Mouse (Mus musculus) intestine, embryonic 14.5 days (tissue): Measurements from ENCODE around the gene Hps6. TPM values are rescaled to one million over a fixed set of nuclear protein-coding genes. Genes with fewer than 3 reads are reported as not detected.

ENCODE experiments used
- ATAC-seq: fragments of 200-750 bp; cut with Nextera tagmentation; replicated peaks from 2 replicates; pipeline ENCODE4 v1.8.0; 2017; ENCODE audit warnings: low read depth, moderate number of reproducible peaks, moderate TSS enrichment, moderate library complexity; ENCODE audit not compliant: low FRiP score, low TSS enrichment
- DNase-seq: peaks from one replicate; pipeline ENCODE4 v3.0.0-alpha.2; 2018; ENCODE audit warnings: low spot score
- H3K27ac ChIP-seq: fragments of 300-500 bp; sonication (generic); 2 replicates; pipeline ENCODE4 v1.5.1; 2014; ENCODE audit warnings: low read depth, mild to moderate bottlenecking, control low read depth
- H3K27me3 ChIP-seq: fragments of 300-500 bp; sonication (generic); replicated peaks from 2 replicates; pipeline ENCODE4 v1.6.1; 2014; ENCODE audit warnings: low read length, control low read depth; ENCODE audit not compliant: control insufficient read depth, insufficient read depth
- H3K36me3 ChIP-seq: fragments of 300-500 bp; sonication (generic); 2 replicates; pipeline ENCODE4 v1.6.1; 2014; ENCODE audit warnings: low read length, control low read depth; ENCODE audit not compliant: control insufficient read depth, insufficient read depth
- H3K4me1 ChIP-seq: fragments of 300-500 bp; sonication (generic); replicated peaks from 2 replicates; pipeline ENCODE4 v1.6.1; 2014; ENCODE audit warnings: low read length, control low read depth, mixed read lengths; ENCODE audit not compliant: control insufficient read depth, insufficient read depth
- H3K4me2 ChIP-seq: fragments of 300-500 bp; sonication (generic); 2 replicates; pipeline ENCODE4 v1.6.1; 2014; ENCODE audit warnings: low read length
- H3K4me3 ChIP-seq: fragments of 300-500 bp; sonication (generic); 2 replicates; pipeline ENCODE4 v1.5.1; 2014; ENCODE audit warnings: low read depth, low read length, control low read depth, mixed read lengths
- H3K9ac ChIP-seq: fragments of 300-500 bp; sonication (generic); 2 replicates; pipeline ENCODE4 v1.6.1; 2014; ENCODE audit warnings: mild to moderate bottlenecking, low read length
- H3K9me3 ChIP-seq: fragments of 300-500 bp; sonication (generic); 2 replicates; pipeline ENCODE4 v1.6.1; 2016; ENCODE audit warnings: low read length, control low read depth; ENCODE audit not compliant: control insufficient read depth
- whole genome bisulfite sequencing: fragments of 180-500 bp; shearing (Covaris S2); extraction: QIAGEN DNeasy Blood & Tissue Kit; methylation state at CpG from one replicate; pipeline ENCODE4 v1.1.7; 2014; 5-methylcytosine and 5-hydroxymethylcytosine counted together
- polyA plus RNA-seq: library from polyadenylated mRNA; unstranded; fragments of >200 nt; fragmentation: Nextera tagmentation; extraction: Ambion mirVana; gene quantifications from 2 replicates; pipeline ENCODE4 v1.2.1, GENCODE M21; 2014

Hps6 gene
- polyA plus RNA-seq, 1 experiment from 2014 or later: 5.2 TPM

DNA sequence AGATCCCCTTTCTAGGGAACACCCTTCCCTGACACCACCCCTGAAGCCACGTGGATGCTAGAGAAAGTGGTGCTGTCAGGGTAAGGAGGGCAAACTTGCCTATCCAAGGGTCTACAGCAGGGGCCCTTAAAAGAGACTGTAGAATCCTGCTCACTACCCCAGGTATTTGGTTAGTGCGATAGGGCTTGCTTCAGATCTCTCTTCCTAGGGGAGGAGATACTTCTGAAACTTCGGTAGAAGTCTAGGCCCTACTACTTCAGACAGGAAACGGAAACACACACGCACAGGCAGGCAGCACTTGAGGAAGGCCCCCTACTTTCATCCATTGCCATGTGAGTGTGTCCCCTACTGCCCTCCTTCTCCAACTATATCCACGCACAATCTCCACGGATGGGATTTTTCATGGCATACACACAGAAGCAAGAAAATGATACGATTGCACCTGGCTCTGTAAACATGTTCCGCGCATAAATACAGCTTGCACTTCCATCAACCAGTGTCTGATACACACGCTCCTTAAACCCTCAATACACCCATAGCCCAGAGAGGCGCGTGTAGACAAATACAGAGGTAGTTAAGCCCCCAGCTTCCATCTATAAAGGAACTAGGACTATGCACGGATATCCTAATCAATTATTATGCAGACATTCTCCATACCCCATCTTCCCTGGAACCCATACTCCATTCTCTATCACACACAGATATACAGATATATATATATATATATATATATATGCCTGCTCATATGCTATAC lies 37.0 kb downstream of the Hps6 start:
- H3K27me3 ChIP-seq: no peaks in the 10 kb centered on the region
- DNase-seq: no peak
- H3K4me1 ChIP-seq: peaks cover 68% of the 10 kb centered on the region
- peaks cover 15% of the 10 kb centered on the region for H3K36me3 ChIP-seq
- H3K4me3 ChIP-seq: peak overlapping the region; percentile 97
- 37% methylated on average over 14 of the region's 14 CpGs for WGBS
- H3K4me2 ChIP-seq: peak overlapping the region; percentile 100
- H3K9me3 ChIP-seq: no peaks in the 10 kb centered on the region
- H3K27ac ChIP-seq: peak overlapping the region; percentile 93
- H3K9ac ChIP-seq: peak overlapping the region; percentile 89
- no peak for ATAC-seq

DNA sequence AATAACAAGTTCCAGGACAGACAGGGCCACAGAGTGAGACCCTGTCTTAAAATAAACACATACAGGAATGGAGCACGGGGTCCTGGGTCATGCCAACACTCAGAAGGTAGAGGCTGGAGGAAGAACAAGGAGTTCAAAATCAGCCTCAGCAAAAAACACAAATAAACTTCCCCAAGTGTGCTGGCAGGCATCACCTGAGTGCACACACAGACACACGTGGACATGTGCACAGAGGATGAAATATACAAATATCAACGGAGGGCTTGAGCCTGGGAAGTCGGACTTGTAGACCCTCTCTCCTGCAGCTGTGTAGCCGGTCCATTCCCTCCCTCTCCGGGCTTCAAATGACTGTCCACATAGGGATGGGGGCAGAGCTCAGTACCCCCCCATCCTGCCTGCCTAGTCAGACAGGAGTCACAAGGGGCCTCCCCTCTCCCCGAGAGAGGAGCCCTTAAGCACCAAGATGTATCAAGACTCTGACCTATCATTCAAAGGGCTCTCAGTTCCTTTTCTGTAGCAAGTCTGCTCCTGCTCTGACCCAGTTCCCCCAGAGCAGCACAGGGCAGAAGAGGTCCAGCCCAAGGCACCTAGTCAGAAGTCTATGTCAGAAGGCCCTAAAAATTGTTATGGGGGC lies 38.1 kb downstream of the Hps6 start:
- Histone ChIP-seq H3K9me3 (no peaks in the 10 kb centered on the region), H3K4me3 (peak overlapping the region; percentile 25), H3K9ac (peak overlapping the region; percentile 44), H3K27me3 (no peaks in the 10 kb centered on the region), H3K27ac (peak overlapping the region; percentile 93), H3K4me1 (peaks cover 75% of the 10 kb centered on the region), H3K36me3 (peaks cover 4% of the 10 kb centered on the region; the same call in 1 of the 2 replicates), H3K4me2 (peak overlapping the region; percentile 100)
- ATAC-seq (no peak), DNase-seq (no peak)
- 16% methylated on average over 7 of the region's 7 CpGs for WGBS

DNA sequence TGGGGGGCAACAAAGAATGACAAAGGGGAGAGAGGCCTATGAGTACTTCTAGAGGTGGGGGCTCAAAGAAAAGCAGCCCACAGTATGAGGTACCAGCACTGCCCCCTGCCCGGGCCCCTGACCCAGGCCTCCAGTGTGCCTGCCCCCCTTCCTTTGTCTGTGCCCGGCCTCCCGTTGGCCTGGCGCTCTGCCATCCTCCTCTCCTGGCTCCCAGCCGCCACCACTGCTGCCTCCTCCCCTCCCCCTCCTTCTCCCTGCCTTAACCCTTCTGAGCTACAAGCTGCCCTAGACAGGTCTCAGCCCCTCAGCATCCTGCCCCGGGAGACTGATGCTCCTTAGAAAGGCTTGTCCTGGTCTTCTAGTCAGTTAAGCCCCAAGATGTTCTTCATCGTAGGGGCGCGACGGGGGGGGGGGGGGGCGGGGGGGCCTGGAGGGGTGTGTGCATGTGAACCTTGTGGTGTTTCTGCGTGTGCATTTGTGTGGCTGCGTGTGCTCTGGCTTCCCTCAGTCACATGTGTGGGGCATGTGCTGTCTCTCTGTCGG lies 38.7 kb downstream of the Hps6 start:
- H3K4me3 ChIP-seq: peak overlapping the region; percentile 25
- peak overlapping the region; percentile 100 for H3K4me2 ChIP-seq
- peak overlapping the region; percentile 44 for H3K9ac ChIP-seq
- 0% methylated on average over 10 of the region's 14 CpGs for WGBS
- H3K36me3 ChIP-seq: no peaks in the 10 kb centered on the region
- peaks cover 75% of the 10 kb centered on the region for H3K4me1 ChIP-seq
- no peaks in the 10 kb centered on the region for H3K9me3 ChIP-seq
- no peaks in the 10 kb centered on the region for H3K27me3 ChIP-seq
- DNase-seq (peak; percentile 82), ATAC-seq (no peak)
- H3K27ac ChIP-seq: peak overlapping the region; percentile 93

DNA sequence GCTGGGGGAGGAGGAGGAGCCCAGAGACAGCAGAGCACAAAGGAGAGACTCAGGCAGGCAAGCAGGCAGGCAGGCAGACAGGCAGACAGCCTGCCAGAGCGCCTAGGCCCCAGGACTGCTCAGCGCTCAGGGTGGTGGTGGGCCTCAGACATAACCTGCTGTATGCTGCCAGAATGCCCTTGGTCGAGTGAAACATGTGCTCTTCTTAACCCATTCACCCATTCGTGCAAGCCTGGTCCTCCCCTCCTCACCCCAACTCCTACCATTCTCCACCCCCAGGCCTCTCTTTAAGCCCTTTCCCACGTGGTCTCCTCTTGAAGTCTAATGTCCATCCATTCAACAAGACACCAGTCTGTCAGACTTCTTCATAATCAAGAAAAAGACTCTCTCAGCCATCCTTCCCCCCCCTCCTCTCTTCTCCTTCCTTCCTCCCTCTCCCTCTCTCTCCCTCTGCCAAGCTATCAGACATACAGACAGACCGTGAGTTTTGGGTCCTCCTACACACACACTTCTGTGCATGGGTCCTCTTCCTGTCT lies 39.2 kb downstream of the Hps6 start:
- H3K4me1 ChIP-seq: peaks cover 70% of the 10 kb centered on the region
- no peaks in the 10 kb centered on the region for H3K9me3 ChIP-seq
- peak overlapping the region; percentile 100 for H3K4me2 ChIP-seq
- H3K36me3 ChIP-seq: no peaks in the 10 kb centered on the region
- peak overlapping the region; percentile 25 for H3K4me3 ChIP-seq
- H3K27me3 ChIP-seq: no peaks in the 10 kb centered on the region
- DNase-seq (peak; percentile 65), ATAC-seq (no peak)
- 3% methylated on average over 6 of the region's 6 CpGs for WGBS
- peak overlapping the region; percentile 93 for H3K27ac ChIP-seq
- H3K9ac ChIP-seq: peak overlapping the region; percentile 44

DNA sequence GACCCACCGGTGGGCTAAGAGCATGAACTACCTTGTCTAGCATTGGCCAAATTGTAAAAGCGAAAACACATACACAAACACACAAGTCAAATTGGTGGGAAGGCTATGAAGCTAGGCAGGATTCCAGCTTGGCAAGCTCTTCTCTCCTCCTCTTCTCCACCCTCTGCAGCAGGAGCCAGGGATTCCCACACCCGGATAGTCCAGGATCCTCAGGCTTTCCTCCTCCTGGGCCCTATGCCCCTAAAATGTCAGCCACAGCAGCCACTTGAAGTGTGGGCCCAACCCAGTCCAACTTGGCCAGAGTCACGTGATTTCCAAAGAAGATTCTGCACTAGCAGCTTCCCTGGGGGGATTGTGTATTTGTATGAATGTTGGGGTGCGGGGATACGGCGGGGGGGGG lies 40.1 kb downstream of the Hps6 start:
- peaks cover 61% of the 10 kb centered on the region for H3K4me1 ChIP-seq
- no peak for DNase-seq
- H3K9ac ChIP-seq: no peak overlapping the region
- H3K27me3 ChIP-seq: no peaks in the 10 kb centered on the region
- peak overlapping the region; percentile 87 for H3K4me3 ChIP-seq
- no peak for ATAC-seq
- peak overlapping the region; percentile 93; the same call in 1 of the 2 replicates for H3K27ac ChIP-seq
- no peaks in the 10 kb centered on the region for H3K36me3 ChIP-seq
- H3K4me2 ChIP-seq: peak overlapping the region; percentile 100
- WGBS: 55% methylated on average over 7 of the region's 7 CpGs
- no peaks in the 10 kb centered on the region for H3K9me3 ChIP-seq

GRCm38 (mm10) chr19:46044271-46044992 lies 41.1 kb downstream of the Hps6 start, which contains the start of gene Pprc1:
Pprc1 (plus strand) TSS chr19:46044886.
- DNase-seq (no peak), ATAC-seq (peak; percentile 16; the same call in 1 of the 2 replicates)
- no peaks in the 10 kb centered on the region for H3K9me3 ChIP-seq
- peak within 1 kb of the TSS; percentile 93 for H3K27ac ChIP-seq
- peak within 1 kb of the TSS; percentile 87 for H3K4me3 ChIP-seq
- peaks cover 59% of the 10 kb centered on the region for H3K4me1 ChIP-seq
- WGBS: under 1% methylated on average over 33 of the region's 34 CpGs
- H3K36me3 ChIP-seq: no peaks in the 10 kb centered on the region
- H3K27me3 ChIP-seq: no peaks in the 10 kb centered on the region
- H3K4me2 ChIP-seq: peak within 1 kb of the TSS; percentile 100
- peak within 1 kb of the TSS; percentile 93 for H3K9ac ChIP-seq

DNA sequence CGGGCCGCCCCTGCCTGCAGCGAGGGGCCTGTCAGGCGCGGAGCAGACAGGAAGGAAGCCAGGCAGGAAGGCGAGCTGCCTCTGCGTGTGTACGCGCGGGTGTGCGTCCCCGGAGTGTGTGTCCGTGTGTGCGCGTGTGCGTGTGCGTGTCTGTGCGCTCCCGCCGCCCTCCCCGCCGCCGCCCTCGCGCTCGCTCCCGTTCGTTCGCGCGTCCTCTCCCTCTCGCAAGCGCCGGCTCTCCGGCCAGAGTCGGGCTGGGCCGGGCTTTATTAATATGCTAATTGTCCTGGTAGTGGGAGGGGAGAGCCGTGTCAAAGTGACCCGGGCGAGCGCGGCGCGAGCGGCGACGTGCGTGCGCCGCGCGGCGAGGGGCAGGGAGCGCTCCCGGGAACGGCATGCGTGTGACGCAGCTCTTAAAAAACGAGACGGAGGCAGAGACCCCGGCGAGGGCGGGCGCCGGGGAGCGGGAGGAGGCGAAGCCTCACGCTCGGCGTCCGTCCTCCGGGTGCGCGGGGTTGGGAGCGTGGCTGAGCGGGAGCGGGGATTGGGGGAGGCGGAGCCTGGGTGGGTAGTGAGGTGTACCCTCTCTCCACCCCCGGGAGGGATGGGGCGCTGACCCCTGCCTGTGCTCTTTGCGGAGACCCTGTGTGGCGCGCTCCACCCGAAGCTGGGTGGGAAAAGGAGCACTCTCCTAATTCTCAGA lies 41.8 kb downstream of the Hps6 start, which contains the start of gene Ldb1:
Gene Ldb1, minus strand, starts transcription at position 222 of the 703 bp plus-strand sequence.
- peak; percentile 85 for DNase-seq

More for the DNA sequence above, 41.8 kb downstream of the Hps6 start, which contains the start of gene Ldb1:
- under 1% methylated on average over 77 of the region's 84 CpGs for whole genome bisulfite sequencing
- H3K36me3 ChIP-seq: no peaks in the 10 kb centered on the region
- no peaks in the 10 kb centered on the region for H3K27me3 ChIP-seq
- no peaks in the 10 kb centered on the region for H3K9me3 ChIP-seq
- ATAC-seq: peak; percentile 73
- peaks cover 54% of the 10 kb centered on the region for H3K4me1 ChIP-seq
- H3K4me2 ChIP-seq: peak within 1 kb of the TSS; percentile 100
- peak within 1 kb of the TSS; percentile 87 for H3K4me3 ChIP-seq
- H3K27ac ChIP-seq: peak within 1 kb of the TSS; percentile 93
- peak within 1 kb of the TSS; percentile 93 for H3K9ac ChIP-seq
